Comparison of ENCODE assay signal across 7 mouse cellular contexts in the genomic region with DNA sequence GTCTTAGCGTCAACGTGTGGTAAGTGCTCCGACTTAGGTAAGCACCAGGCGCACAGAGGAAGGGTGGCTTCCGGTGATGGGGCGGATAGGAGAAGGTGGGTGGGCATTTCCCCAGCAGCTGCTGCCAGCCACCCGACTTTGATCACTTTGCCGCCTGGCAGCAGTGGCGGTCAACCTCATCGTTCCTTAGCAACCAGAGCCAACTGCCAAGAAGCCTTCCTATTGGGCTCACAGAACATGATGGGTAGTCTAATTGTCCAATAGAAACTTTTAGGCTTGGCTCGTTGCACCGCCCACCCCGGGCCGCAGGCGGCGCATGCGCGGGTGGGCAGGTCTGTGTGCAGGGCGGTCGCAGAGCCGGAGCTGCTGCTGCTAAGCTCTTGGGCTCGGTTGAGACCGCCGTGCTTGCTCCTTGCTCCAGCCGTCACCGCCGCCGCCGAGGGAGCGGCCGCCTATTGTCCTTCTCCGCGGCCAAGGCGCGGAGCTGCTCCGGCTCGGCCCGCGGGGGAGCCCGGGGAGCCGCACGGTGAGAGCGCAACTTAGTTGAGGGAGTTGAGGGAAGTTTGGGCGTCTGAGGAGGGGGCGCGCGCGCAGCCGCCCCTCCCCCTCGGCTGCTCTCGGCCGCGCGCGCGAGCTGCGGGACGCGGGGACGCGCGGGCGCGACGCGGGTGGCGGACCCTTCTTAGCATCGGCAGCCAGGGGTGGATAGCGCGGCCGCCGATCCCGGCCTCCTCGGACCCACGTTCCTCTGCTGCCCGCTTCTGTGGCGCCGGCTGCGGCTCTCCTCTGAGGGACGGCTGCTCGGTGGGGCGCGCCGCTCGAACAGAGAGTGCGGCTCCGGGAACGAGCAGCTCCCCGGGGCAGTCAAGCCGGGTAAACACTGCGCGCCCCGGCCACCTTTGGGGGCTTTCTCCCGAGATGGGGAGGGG. TPM values are rescaled to one million over a fixed set of nuclear protein-coding genes. Genes with fewer than 3 reads are reported as not detected.
DNase-seq lines count a peak whose midpoint lies in the region; ATAC-seq lines count a peak whose summit lies in the region.

A gene (plus strand): TSS at position 312 of the 929 bp plus-strand sequence.

- WGBS in embryonic facial prominence, embryonic 11.5 days: under 1% methylated on average over 80 of the region's 94 CpGs
- under 1% methylated on average over 73 of the region's 94 CpGs for WGBS in limb, embryonic 10.5 days
- WGBS in midbrain, embryonic 13.5 days: under 1% methylated on average over 76 of the region's 94 CpGs

- peak within 1 kb of the TSS; percentile 63 for H3K4me3 ChIP-seq in embryonic facial prominence, embryonic 11.5 days (ENCODE audit: low read depth, low read length)
- H3K4me3 ChIP-seq in limb, embryonic 10.5 days: peak within 1 kb of the TSS; percentile 90
- peak within 1 kb of the TSS; percentile 70 for H3K4me3 ChIP-seq in midbrain, embryonic 13.5 days (replicated peaks)

- peak within 1 kb of the TSS; percentile 35 for H3K4me2 ChIP-seq in embryonic facial prominence, embryonic 11.5 days (ENCODE audit: low read depth, low read length)
- peak within 1 kb of the TSS; percentile 76 for H3K4me2 ChIP-seq in midbrain, embryonic 13.5 days (replicated peaks)

- peak within 1 kb of the TSS; percentile 73 for H3K9ac ChIP-seq in embryonic facial prominence, embryonic 11.5 days (replicated peaks; ENCODE audit: low read length)
- peak within 1 kb of the TSS; percentile 78 for H3K9ac ChIP-seq in midbrain, embryonic 13.5 days (replicated peaks)

- no peaks in the 10 kb centered on the region for H3K9me3 ChIP-seq in embryonic facial prominence, embryonic 11.5 days (replicated peaks; ENCODE audit: control insufficient read depth, low read length)
- no peaks in the 10 kb centered on the region for H3K9me3 ChIP-seq in limb, embryonic 10.5 days (replicated peaks)
- H3K9me3 ChIP-seq in midbrain, embryonic 13.5 days: no peaks in the 10 kb centered on the region

- peak; percentile 99 for ATAC-seq in embryonic facial prominence, embryonic 11.5 days (replicated peaks; ENCODE audit: insufficient number of reproducible peaks, low FRiP score, low TSS enrichment, low read depth)
- ATAC-seq in granulocyte monocyte progenitor cell, adult 5-6 weeks (replicated peaks; ENCODE audit: poor library complexity, severe bottlenecking): peak; percentile 94
- ATAC-seq in midbrain, embryonic 13.5 days: peak; percentile 99

- DNase-seq in adrenal gland, postnatal 14 days: peak; percentile 98
- peak; percentile 97 for DNase-seq in embryonic facial prominence, embryonic 11.5 days (ENCODE audit: low spot score)
- peak; percentile 99 for DNase-seq in kidney, adult 11 months
- DNase-seq in limb, embryonic 10.5 days (ENCODE audit: low spot score): peak; percentile 97
- DNase-seq in spleen, adult 12 weeks (ENCODE audit: low spot score): peak; percentile 89

- H3K27ac ChIP-seq in embryonic facial prominence, embryonic 11.5 days (replicated peaks; ENCODE audit: low read depth, low read length): peak within 1 kb of the TSS; percentile 95
- peak within 1 kb of the TSS; percentile 99 for H3K27ac ChIP-seq in limb, embryonic 10.5 days
- H3K27ac ChIP-seq in midbrain, embryonic 13.5 days: peak within 1 kb of the TSS; percentile 93

- no peaks in the 10 kb centered on the region for H3K4me1 ChIP-seq in embryonic facial prominence, embryonic 11.5 days (ENCODE audit: control insufficient read depth, insufficient read depth, low read length)
- peaks cover 13% of the 10 kb centered on the region for H3K4me1 ChIP-seq in limb, embryonic 10.5 days
- peaks cover 9% of the 10 kb centered on the region for H3K4me1 ChIP-seq in midbrain, embryonic 13.5 days (replicated peaks)

- no peaks in the 10 kb centered on the region for H3K27me3 ChIP-seq in embryonic facial prominence, embryonic 11.5 days (ENCODE audit: control insufficient read depth, insufficient read depth, low read length)
- no peaks in the 10 kb centered on the region for H3K27me3 ChIP-seq in limb, embryonic 10.5 days (ENCODE audit: low read depth, poor library complexity, severe bottlenecking)
- no peaks in the 10 kb centered on the region for H3K27me3 ChIP-seq in midbrain, embryonic 13.5 days

- no peaks in the 10 kb centered on the region for H3K36me3 ChIP-seq in embryonic facial prominence, embryonic 11.5 days (replicated peaks; ENCODE audit: control insufficient read depth, insufficient read depth, low read depth, low read length)
- H3K36me3 ChIP-seq in limb, embryonic 10.5 days: no peaks in the 10 kb centered on the region
- no peaks in the 10 kb centered on the region for H3K36me3 ChIP-seq in midbrain, embryonic 13.5 days

RNA-seq across cellular contexts. Expression of the gene that starts here (rescaled TPM):
- 64.0 and 72.6 TPM in 2 replicates for total RNA-seq in adrenal gland, postnatal 14 days (2021)
- 34.7 and 37.9 TPM in 2 replicates for polyA plus RNA-seq in embryonic facial prominence, embryonic 11.5 days (2014; fragmentation: Nextera tagmentation; extraction: Ambion mirVana)
- total RNA-seq in granulocyte monocyte progenitor cell, adult 5-6 weeks (2014; fragmentation: Nextera tagmentation): 96.0 and 101 TPM in 2 replicates
- total RNA-seq in granulocyte monocyte progenitor cell, adult 5-6 weeks (2017): 148 and 178 TPM in 2 replicates
- 24.3 and 31.2 TPM in 2 replicates for polyA plus RNA-seq in limb, embryonic 10.5 days (2016; fragmentation: Nextera tagmentation; extraction: Ambion mirVana)
- 17.1 and 19.2 TPM in 2 replicates for polyA plus RNA-seq in midbrain, embryonic 13.5 days (2015; fragmentation: Nextera tagmentation; extraction: Ambion mirVana)

Comparison
In these comparisons a context has a peak if more than half of its experiments do, and no peak if none do; other contexts are left out.
1. Peak in every context shown above with its lines: DNase-seq, ATAC-seq, H3K4me3 ChIP-seq and H3K27ac ChIP-seq.